Mouse (Mus musculus): Measurements from ENCODE around the gene Wipf3.

Wipf3 gene

DNA sequence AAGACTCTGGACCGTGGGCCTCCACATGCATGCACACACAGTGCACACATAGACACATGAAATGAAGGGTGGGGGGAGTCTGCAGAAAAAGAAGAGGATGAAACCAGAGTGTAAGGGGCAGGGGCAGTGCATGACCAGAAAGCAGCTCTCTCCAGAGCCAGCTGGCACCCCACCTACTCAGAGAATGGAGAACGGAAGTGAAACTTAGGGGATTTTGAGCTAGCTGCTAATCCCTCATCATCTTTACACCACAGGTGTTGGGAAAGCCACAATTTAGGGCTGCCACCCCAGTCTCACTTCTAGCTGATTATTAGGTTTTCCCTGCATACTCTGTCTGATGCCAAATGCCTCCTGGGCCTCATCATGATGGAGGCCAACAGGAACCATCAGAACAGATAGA, 100.8 kb downstream of the Wipf3 start:
- DNase-seq (ENCODE audit: low read depth, low spot score): no peak

DNA sequence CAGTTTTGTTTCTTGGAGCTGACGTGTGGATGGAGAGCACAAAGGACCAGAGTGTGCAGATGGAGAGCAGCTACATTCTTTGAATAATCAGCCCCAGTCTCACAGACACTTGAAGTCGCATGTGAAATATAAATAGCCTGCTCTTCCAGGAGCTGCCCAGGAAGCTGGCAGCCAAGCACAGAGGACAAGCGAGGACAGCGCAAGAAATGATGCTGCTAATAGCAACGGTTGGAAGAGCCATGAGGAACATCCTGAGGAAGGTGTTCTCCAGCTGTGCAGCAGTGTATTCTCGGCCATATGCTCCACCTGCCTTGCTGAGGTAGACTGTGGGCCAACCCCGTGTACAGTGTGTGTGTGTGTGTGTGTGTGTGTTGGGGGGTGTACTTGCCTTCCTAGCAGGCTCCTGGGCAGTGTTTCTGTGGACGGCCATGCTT, 101.7 kb downstream of the Wipf3 start:
- DNase-seq (ENCODE audit: low read depth, low spot score): peak; percentile 82

DNA sequence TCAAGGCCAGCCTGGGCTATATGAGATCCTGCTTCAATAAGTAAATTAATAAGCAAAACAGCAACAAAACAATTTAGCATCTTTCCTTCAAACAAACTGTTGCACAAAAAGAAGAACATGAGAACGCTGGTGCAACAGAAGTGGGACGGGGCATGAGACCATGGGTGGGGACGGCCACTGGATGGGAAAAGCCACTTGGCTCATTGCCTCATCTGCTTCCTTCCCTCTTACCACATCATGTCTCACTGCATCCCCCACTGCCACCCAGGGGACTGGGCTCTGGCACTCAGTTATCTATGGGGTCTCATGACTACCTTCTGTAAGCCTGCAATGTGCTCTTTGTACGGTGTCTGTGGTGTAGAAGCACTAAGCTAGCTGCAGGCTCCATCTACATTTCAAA, 106.1 kb downstream of the Wipf3 start:
- DNase-seq (ENCODE audit: low read depth, low spot score): no peak

DNA sequence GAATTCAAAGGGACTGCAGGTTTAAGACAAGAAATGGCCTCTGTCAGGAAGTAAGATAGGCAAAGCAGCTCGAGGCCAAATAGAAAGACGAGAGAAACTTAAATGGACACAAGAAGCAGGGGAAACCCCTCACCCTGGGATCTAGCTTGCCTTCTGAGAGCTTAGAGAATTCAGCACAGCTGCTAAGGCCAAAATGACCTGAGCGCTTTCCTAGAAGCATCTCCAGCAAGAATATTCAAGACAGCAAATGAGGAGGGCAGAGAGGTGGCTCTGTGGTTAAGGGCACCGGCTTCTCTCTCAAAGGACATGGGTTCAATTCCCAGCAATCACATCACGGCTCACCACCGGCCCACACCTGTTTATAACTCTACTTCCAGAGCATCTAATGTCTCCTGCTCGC, 107.7 kb downstream of the Wipf3 start:
- no peak for DNase-seq (ENCODE audit: low read depth, low spot score)

DNA sequence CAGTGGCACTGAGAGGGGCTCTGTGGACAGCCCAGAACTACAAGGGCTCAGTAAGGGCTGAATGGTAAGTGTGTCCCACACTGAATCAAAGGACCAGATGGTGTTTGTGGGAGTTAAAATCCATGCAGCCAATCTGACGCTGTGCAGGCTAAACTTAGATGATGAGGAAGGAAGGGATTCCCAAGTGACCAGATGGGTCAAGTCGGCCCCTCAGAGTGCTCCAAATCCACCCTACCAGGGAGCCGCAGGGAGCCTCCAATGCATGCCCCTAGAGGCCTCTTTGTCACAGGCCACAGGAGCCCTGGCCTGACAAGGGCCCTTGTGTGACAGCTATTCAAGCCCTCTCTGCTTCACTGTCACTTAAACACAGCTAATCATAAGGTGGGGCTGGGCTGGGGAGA, 109.4 kb downstream of the Wipf3 start:
- no peak for DNase-seq (ENCODE audit: low read depth, low spot score)

DNA sequence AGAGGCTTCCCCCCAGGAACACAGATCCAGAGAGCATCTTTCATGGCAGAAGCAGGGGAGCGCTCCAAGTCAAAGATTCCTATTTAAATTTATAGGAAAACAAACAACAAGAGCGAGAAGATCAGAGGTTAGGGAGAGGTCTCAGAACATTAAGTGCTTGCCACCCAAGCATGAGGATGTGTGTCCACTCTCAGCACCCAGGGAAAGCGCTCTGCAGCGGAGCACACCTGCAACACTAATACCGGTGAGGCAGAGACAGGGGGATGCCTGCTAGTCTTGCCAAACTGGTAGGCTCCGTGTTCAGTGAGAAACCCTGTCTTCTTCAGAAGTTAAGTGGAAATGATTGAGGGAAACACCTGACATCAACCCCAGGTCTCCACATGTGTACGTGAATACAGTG, 110.0 kb downstream of the Wipf3 start:
- DNase-seq (ENCODE audit: low read depth, low spot score): no peak

DNA sequence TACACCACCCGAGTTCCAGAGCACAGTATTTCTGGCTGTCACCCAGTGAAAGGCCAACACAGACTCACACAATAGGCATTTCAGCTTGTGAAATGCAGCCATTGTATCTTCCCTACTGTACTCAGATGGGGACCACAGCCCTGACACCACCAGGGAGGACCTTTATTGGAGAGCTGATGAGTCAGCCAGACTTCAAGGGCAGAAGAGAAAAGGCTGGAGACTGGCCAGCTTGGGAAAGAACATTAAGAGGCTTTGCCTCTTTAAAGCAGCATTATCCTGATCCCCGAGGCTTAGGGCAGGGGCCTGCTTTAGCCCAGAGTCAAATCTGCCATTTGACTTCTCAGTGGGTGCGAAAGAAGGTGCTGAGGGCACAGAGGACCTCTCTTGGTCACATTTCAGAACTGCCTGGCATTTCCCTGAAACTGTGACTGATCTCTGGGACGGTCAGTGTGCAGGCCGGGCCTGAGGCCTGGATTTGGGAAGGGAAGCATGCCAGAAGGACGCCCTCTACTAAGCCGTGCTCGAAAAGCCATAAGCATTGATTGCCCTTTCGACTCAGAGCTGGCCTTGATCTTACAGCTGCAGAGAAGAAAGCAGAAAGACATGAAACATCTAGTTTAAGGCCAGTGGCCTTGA, 111.0 kb downstream of the Wipf3 start:
- peak; percentile 34 for DNase-seq (ENCODE audit: low read depth, low spot score)

DNA sequence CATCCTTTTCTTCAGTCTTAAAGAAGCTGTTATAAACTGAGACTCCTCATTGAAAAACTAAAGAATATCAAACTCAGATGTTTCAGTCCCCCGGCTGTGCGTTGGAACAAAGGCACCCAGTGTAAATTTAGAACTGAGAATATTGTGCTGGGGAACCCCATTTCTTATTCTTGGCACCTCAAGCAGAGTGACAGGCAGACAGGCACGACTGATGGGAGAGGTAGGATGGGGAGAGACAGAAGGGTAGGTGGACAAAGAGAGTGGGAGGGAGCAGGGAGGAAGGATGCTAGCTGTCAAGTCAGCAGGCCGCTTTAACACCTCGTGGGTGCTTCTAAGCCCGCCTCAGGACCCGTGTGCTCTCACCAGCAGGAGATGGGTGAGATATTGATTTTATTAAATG, 113.4 kb downstream of the Wipf3 start:
- peak; percentile 69 for DNase-seq (ENCODE audit: low read depth, low spot score)

DNA sequence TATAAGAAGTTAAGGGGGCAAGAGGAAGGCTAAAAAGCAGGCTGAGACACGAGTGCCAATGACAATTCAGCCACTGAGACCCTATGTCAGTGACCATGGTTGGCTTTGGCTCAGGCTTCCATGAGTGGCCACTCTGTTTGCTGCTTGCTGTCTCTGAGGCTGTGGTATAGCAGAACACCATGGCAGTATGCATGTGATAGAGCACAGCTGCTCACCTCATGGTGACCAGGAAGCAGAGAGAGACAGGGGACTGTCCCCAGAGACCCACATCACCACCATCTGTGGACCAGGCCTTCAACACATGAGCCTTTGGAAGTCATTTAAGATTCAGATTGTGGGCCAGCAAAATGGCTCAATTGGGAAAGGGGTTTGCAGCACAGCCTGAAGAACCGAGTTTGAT, 114.2 kb downstream of the Wipf3 start:
- DNase-seq (ENCODE audit: low read depth, low spot score): no peak

DNA sequence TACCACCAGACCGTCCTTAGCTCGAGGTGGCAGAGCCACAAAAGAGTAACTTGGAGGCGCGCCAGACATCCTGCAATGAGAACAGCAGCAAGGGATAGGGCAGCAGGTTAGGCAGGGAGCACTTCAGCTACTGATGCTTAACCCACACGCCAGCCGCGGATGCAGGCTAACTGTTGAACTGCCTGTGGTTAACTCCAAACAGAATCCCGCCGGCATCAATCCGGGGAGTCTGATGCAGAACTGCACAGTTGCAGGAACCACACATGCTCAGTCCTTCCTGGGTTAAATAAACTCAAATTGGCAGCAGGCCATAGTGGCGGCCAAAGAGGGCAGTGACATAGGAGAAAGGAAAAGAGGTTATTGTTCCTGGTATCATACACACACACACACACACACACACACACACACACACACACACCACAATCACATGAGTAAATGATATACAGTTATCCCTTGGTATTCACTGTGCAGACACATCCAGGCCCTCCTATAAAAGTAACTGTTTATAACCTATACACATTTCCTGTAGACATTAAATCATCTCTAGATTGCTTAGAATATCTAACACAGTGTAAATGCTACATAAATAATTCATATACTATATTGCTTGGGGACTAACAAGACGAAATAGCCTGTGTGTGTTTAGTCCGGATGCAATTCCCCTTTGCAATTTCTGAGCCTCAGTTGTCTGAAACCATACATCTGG, 119.1 kb downstream of the Wipf3 start:
- no peak for DNase-seq (ENCODE audit: low read depth, low spot score)

DNA sequence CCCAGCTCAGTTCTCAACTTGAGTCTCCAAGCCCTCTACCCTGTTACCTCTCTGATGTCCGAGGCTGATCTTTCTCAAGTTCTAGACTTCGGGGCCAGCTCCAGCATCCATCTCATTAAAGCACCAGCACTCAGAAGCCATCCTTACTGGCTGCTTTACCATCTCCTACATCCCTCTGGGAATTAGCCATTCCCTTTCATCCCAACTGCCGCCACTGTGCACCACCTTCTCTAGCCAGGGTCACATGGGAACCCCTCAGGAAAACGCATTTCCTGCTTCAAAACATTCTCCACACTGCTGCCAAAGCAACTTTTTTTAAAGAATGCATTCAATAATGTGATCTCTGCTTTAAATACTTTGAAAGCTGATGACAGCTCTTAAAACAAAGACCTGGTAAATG, 119.9 kb downstream of the Wipf3 start:
- DNase-seq (ENCODE audit: low read depth, low spot score): no peak

DNA sequence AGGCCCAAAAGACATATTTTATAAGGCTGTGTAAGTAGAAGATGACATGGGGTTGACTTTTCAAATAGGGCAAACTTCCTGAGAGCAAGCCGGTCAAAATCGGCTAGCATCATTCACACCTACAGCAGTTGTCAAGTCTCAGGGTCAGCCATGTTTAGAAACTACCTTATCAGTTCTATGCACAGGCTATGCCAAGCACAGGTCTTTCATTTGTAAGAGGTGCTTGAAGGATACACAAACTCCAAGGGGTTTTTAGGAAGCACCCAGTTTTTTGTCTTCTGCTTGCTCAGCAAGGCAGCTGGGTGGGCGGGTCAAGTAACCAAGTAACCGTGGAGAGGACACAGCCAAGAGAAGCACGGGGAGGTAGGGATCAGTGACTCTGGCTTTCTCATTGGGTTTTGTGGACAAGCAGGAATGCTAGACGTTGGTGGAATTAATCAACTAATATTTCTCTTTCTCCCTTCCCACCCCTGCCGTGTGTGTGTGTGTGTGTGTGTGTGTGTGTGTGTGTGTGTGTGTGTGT, 121.5 kb downstream of the Wipf3 start:
- DNase-seq (ENCODE audit: low read depth, low spot score): no peak

DNA sequence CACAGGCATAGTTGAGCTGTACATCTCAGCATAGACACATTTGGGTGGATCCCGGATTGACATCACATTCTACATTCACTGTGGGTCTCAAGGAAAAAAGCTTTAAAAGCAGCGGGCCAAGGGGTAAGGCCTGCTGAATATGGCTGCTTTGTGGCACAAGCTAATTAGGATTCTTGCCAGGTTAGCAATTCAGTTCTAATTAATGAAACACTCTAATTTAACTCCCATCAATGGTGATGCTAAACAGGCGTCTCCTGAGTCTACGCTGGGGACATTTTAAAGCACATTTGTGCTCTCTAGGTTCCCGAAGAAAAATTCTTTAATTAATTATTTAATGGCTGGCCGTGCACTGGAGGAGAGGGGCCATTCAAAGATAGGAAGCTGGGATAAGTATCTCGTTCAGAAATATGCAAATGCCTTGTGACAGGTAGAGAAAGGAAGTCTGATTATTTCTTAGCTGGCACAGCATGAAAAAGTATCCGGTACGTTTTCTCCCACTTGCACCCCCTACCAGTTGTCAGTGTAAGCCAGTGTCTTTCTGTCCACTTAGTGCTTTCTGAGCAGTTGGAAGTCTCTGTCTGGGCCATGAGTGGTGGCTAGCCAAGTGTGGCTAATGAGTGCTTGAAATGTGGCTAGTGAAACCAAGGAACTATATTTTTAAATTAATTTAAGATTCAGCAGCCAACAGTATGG, 123.5 kb downstream of the Wipf3 start:
- no peak for DNase-seq (ENCODE audit: low read depth, low spot score)
